Mouse (Mus musculus) lung, adult 2 months (tissue): Measurements from ENCODE around the gene Ctnna3.

Experiments
- CTCF ChIP-seq: fragments of 200-500 bp; IDR thresholded peaks from 2 replicates; pipeline ENCODE4 v1.5.1; 2011; ENCODE audit warnings: mild to moderate bottlenecking, low read length, control low read depth; ENCODE audit not compliant: insufficient read depth
- POLR2A ChIP-seq: fragments of 200-500 bp; IDR thresholded peaks from 2 replicates; pipeline ENCODE4 v1.6.1; 2011; ENCODE audit warnings: low read depth, mild to moderate bottlenecking, control low read depth, low read length, borderline replicate concordance; ENCODE audit errors: extremely low read depth

DNA sequence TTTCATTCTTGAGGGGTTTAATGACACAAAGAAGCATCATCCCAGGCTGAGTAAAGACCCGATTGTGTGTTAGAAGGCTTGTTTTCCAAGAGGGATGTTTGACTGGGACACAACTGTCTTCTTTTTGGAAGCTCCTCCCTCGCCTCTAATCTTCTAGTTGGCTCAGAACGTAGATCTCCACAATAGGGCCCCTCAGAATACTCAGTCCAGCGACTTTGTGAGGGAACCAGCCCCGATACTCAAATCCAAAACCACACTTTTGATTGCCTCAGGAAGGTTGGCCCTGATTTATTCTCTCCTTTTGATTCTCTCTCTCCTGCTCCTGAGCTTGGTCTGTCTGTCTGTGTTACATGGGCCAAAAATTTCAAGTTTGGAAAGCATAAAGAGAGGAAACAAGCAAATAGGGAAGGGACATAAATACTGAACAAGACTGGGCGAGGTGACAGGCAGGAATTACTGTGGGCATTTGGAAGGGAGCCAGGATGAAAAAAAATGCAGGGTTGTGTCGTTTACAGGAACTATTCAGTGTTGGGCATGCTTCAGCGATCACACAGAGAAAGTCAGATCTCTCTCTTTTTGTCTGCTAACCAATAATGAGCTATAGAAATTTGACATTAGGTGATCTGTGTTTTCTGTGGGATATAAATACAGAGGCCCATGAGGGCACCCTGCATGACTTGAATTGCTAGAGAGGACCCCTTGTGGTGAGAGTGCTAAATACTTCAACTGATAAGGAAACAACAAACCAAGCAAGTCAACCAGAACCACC lies 25.4 kb downstream of the Ctnna3 start:
- TF ChIP-seq CTCF, result no peak
- no peak for TF ChIP-seq POLR2A
